In genomic region chrX:139762546-139762945, GRCm38 (mm10) we compare ENCODE assay signal across 10 mouse cellular contexts. TPM values are rescaled to one million over a fixed set of nuclear protein-coding genes. Genes with fewer than 3 reads are reported as not detected.
DNase-seq lines count a peak whose midpoint lies in the region; ATAC-seq lines count a peak whose summit lies in the region.
"Had no signal": no experiment of that assay in that cellular context is flagged by ENCODE, and none has a peak within 500 bp of the region (broad histone marks: within the 10 kb centered on the region; RNA-seq: fewer than 3 reads in every experiment).

No protein-coding gene starts in this region.

- WGBS in kidney, embryonic 15.5 days: 81% methylated on average over 2 of the region's 2 CpGs
- WGBS in forebrain, embryonic 12.5 days: 89% methylated on average over 2 of the region's 2 CpGs

- H3K9me3 ChIP-seq in kidney, embryonic 15.5 days (replicated peaks): no peaks in the 10 kb centered on the region
- H3K9me3 ChIP-seq in forebrain, embryonic 12.5 days: no peaks in the 10 kb centered on the region

- H3K4me1 ChIP-seq in kidney, embryonic 15.5 days: no peaks in the 10 kb centered on the region
- H3K4me1 ChIP-seq in forebrain, embryonic 12.5 days: no peaks in the 10 kb centered on the region

- DNase-seq in adrenal gland, postnatal 10 days: peak; percentile 49
- DNase-seq in adrenal gland, adult 18-20 months (ENCODE audit: low spot score in 2 of 2): no peak
- peak; percentile 26 for DNase-seq in kidney, adult 9 months
- peak; percentile 6 for DNase-seq in forelimb bud, embryonic 11.5 days (ENCODE audit: low read depth, low spot score)
- peak; percentile 25 for DNase-seq in thymus, postnatal 14 days

- H3K9ac ChIP-seq in kidney, embryonic 15.5 days: no peak overlapping the region
- H3K9ac ChIP-seq in forebrain, embryonic 12.5 days: no peak overlapping the region

- peaks cover 3% of the 10 kb centered on the region; the same call in 1 of the 2 replicates for H3K27me3 ChIP-seq in kidney, embryonic 15.5 days
- H3K27me3 ChIP-seq in forebrain, embryonic 12.5 days: no peaks in the 10 kb centered on the region

- H3K4me3 ChIP-seq in kidney, embryonic 15.5 days (replicated peaks): no peak overlapping the region
- H3K4me3 ChIP-seq in forebrain, embryonic 12.5 days (replicated peaks): no peak overlapping the region

- H3K27ac ChIP-seq in kidney, embryonic 15.5 days: no peak overlapping the region
- H3K27ac ChIP-seq in forebrain, embryonic 12.5 days: no peak overlapping the region

- H3K36me3 ChIP-seq in kidney, embryonic 15.5 days: no peaks in the 10 kb centered on the region
- no peaks in the 10 kb centered on the region for H3K36me3 ChIP-seq in forebrain, embryonic 12.5 days (replicated peaks)

- no peak overlapping the region for H3K4me2 ChIP-seq in kidney, embryonic 15.5 days
- no peak overlapping the region for H3K4me2 ChIP-seq in forebrain, embryonic 12.5 days

- no peak for ATAC-seq in kidney, embryonic 15.5 days (replicated peaks; ENCODE audit: low FRiP score)
- peak; percentile 53 for ATAC-seq in CD4-positive, CD25-positive, alpha-beta regulatory T cell, adult 4 months
- ATAC-seq in forebrain, embryonic 12.5 days (ENCODE audit: low FRiP score): no peak

RNA-seq across cellular contexts. Expression of gene Ripply1, which starts 19.6 kb away (rescaled TPM):
- not detected for total RNA-seq in adrenal gland, postnatal 10 days (2021)
- total RNA-seq in adrenal gland, adult 18-20 months (2021): not detected
- 0.42 TPM in 1 of 2 replicates, not detected in the other for polyA plus RNA-seq in kidney, embryonic 15.5 days (2015; fragmentation: Nextera tagmentation; extraction: Ambion mirVana)
- polyA plus RNA-seq in CD4-positive, CD25-positive, alpha-beta regulatory T cell, adult 4 months (2017; shearing (Covaris generic)): not detected
- polyA plus RNA-seq in forebrain, embryonic 12.5 days (2016; fragmentation: Nextera tagmentation; extraction: Ambion mirVana): not detected in 2 replicates
- total RNA-seq: layer of hippocampus, postnatal 25 days; neutrophil, adult 5-6 weeks had no signal

RNA-seq across cellular contexts. Expression of gene Cldn2, which starts 38.1 kb away (rescaled TPM):
- 1 to 10 TPM; 1.4 TPM for total RNA-seq in adrenal gland, postnatal 10 days (2021)
- total RNA-seq in adrenal gland, adult 18-20 months (2021): under 1 TPM in 1 of 2 experiments, not detected in 1; 0.66 TPM
- polyA plus RNA-seq in kidney, embryonic 15.5 days (2015; fragmentation: Nextera tagmentation; extraction: Ambion mirVana): 31.2 and 31.6 TPM in 2 replicates
- not detected for polyA plus RNA-seq in CD4-positive, CD25-positive, alpha-beta regulatory T cell, adult 4 months (2017; shearing (Covaris generic))
- 0.11 and 0.29 TPM in 2 replicates for polyA plus RNA-seq in forebrain, embryonic 12.5 days (2016; fragmentation: Nextera tagmentation; extraction: Ambion mirVana)
- total RNA-seq: neutrophil, adult 5-6 weeks had no signal

RNA-seq across cellular contexts. Expression of gene Gm15013, which starts 48.3 kb away (rescaled TPM):
- total RNA-seq in adrenal gland, postnatal 10 days (2021): not detected
- not detected for total RNA-seq in adrenal gland, adult 18-20 months (2021)
- polyA plus RNA-seq in kidney, embryonic 15.5 days (2015; fragmentation: Nextera tagmentation; extraction: Ambion mirVana): 0.28 TPM in 1 of 2 replicates, not detected in the other
- 1 to 10 TPM in 1 of 2 experiments, not detected in 1; 3.7 TPM for polyA plus RNA-seq in CD4-positive, CD25-positive, alpha-beta regulatory T cell, adult 4 months (2017; shearing (Covaris generic))
- 0.50 TPM in 1 of 2 replicates, not detected in the other for polyA plus RNA-seq in forebrain, embryonic 12.5 days (2016; fragmentation: Nextera tagmentation; extraction: Ambion mirVana)
- total RNA-seq: layer of hippocampus, postnatal 25 days; neutrophil, adult 5-6 weeks had no signal

Comparison
In these comparisons a context has a peak if more than half of its experiments do, and no peak if none do; other contexts are left out.
1. DNase-seq: peak in adrenal gland, postnatal 10 days (single experiment), kidney, adult 9 months (single experiment), forelimb bud, embryonic 11.5 days (single experiment) and thymus, postnatal 14 days (single experiment); none in adrenal gland, adult 18-20 months (0 of 2).
2. RNA of gene Cldn2, which starts 38.1 kb away (polyA plus RNA-seq): 31.2 to 31.6 TPM in kidney, embryonic 15.5 days; 0.11 to 0.29 TPM in forebrain, embryonic 12.5 days and not detected in CD4-positive, CD25-positive, alpha-beta regulatory T cell, adult 4 months; every median in the first group is over 10 times any median in the second.